Mouse (Mus musculus) bone marrow macrophage, adult 2 months (primary cell): ENCODE data around the gene Cnot2. TPM values are rescaled to one million over a fixed set of nuclear protein-coding genes. Genes with fewer than 3 reads are reported as not detected.
"Not testable (repeated sequence)": the region's sequence is repeated elsewhere in the genome, so short reads cannot be mapped to it uniquely, and the experiment has no call there.

Experiments
- H3K27ac ChIP-seq: 2 replicates; pipeline ENCODE4 v1.5.1; 2012; ENCODE audit warnings: low read depth, low read length; ENCODE audit not compliant: insufficient read depth
- H3K4me1 ChIP-seq: 2 replicates; pipeline ENCODE4 v1.6.1; 2012; ENCODE audit warnings: low read length; ENCODE audit not compliant: control insufficient read depth, insufficient read depth
- H3K4me3 ChIP-seq: 2 replicates; pipeline ENCODE4 v1.5.1; 2012; ENCODE audit warnings: mild to moderate bottlenecking, low read length, moderate library complexity; ENCODE audit not compliant: insufficient read depth
- CTCF ChIP-seq: IDR thresholded peaks from 2 replicates; pipeline ENCODE4 v1.5.1; 2012; ENCODE audit warnings: low read depth, mild to moderate bottlenecking, low read length, moderate library complexity
- POLR2A ChIP-seq: IDR thresholded peaks from 2 replicates; pipeline ENCODE4 v1.6.1; 2012; ENCODE audit warnings: mild to moderate bottlenecking, low read depth, low read length, borderline replicate concordance
- polyA plus RNA-seq: library from polyadenylated mRNA; stranded (reverse); fragments of >200 nt; gene quantifications from 2 replicates; pipeline ENCODE4 v1.2.4, GENCODE M21; 2012; ENCODE audit not compliant: missing spikeins, insufficient read depth, insufficient read length

Gene Cnot2
- polyA plus RNA-seq, 1 experiment, result 50.7 TPM

DNA sequence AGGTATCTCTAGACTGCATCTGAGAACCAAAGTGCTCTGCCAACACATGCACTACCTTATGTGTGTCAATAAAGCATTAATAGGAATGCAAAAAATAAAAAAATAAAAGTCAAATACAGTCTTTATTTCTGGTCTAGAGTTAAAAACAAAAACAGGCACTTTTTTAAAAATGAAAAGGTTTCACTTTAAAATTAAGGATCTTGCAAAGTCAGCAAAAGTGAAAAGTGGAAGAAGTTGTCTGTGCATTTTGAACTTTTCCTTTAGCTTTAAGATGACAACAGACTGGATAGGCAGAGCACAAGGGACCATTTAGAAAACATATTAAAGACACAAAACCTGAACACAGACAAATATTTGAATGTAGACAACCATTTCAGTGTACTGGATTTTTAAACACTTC, 1.8 kb downstream of the Cnot2 start:
- H3K4me1 ChIP-seq, result peaks cover 20% of the 10 kb centered on the region
- TF ChIP-seq POLR2A, result no peak
- no peak for TF ChIP-seq CTCF
- H3K4me3 ChIP-seq, result no peak overlapping the region
- no peak overlapping the region for H3K27ac ChIP-seq

DNA sequence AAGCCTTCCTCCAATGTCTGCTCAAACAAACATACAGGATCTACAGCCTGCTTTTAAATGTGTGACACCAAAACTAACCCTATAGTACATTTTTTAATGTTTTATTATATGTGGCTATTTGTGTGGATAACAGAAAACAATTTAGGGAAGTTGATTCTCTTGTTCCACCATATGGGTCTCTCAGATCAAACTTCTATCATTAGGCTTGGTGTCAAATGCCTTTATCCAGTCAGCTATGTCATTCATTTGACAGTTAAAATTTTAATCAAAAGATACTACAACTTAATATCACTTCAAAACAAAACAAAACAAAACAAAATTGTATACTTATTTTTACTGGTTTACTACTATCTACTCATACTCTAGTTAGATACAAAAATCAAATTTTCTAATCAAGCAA, 2.9 kb downstream of the Cnot2 start:
- no peak for TF ChIP-seq POLR2A
- TF ChIP-seq CTCF, result no peak
- peaks cover 22% of the 10 kb centered on the region for H3K4me1 ChIP-seq
- no peak overlapping the region for H3K4me3 ChIP-seq
- H3K27ac ChIP-seq, result no peak overlapping the region

DNA sequence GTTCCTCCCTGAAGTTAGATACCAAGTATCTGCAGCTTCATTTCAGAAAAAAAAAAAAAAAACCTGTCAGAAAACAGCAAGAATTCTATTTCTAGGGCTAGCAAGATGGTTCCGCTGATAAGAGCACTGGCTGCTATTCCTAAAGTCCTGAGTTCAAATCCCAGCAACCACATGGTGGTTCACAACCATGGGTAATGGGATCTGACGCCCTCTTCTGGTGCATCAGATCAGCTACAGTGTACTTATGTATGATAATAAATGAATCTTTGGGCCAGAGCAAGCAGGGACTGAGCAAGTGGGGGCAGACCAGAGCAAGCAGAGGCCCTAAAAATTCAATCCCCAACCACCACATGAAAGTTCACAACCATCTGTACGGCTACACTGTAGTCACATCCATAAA, 4.1 kb downstream of the Cnot2 start:
- Histone ChIP-seq H3K4me3 (no peak overlapping the region), H3K4me1 (peaks cover 19% of the 10 kb centered on the region), H3K27ac (no peak overlapping the region)
- no peak for TF ChIP-seq POLR2A
- TF ChIP-seq CTCF, result no peak

DNA sequence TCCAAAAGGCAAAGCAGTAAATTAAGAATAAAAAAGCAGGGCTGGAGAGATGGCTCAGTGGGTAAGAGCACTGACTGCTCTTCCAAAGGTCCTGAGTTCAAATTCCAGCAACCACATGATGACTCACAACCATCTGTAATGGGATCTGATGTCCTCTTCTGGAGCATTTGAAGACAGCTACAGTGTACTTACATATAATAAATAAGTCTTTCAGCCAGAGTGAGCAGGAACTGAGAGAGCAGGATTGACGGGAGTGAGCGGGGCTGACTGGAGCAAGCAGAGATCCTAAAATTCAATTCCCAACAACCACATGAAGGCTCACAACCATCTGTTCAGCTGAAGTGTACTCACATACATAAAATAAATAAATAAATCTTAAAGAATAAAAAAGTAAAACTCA, 5.2 kb downstream of the Cnot2 start:
- not testable (repeated sequence) for H3K27ac ChIP-seq

DNA sequence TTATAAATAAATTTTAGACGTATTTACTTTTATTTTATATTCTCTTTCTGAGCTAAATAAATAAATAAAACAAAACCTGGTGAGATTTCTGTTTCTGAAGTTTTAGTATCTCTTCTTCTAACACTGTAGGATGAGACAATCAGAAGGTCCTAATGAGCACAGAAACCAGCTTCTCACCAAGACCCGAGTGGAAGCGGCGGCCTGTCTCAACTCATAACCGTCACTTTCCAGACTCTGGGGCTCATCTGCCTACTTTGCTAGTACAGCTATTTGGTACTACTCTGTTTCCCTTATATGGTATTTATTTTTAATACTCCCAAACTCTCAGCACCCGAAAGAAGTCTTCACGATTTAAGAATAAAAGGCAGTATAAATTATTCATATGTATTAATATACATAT, 10.8 kb downstream of the Cnot2 start:
- Histone ChIP-seq H3K27ac (no peak overlapping the region), H3K4me3 (no peak overlapping the region), H3K4me1 (peaks cover 22% of the 10 kb centered on the region)
- TF ChIP-seq CTCF, result no peak
- no peak for TF ChIP-seq POLR2A

More for the DNA sequence above, 5.2 kb downstream of the Cnot2 start:
- H3K4me1 ChIP-seq, result peaks cover 25% of the 10 kb centered on the region
- not testable (repeated sequence) for H3K4me3 ChIP-seq

DNA sequence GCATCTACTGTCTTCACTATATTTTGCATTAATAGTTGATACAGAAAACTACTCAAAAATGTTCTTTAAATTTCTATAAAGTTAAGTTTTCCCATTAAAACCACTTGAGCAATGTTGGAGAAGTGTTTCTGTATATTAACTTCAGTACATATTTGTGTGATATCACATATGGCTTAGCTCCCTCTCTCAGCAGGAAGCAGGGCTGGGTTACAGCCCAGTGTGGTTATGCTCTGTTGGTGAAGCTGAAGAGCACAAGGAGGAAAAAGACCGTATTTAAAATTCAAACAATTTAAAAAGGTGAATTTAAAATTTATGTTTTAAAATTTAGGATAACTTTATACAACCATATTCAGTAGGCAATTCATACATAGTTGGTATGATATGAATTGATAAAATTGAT, 12.8 kb downstream of the Cnot2 start:
- TF ChIP-seq POLR2A (no peak), CTCF (no peak)
- Histone ChIP-seq H3K27ac (no peak overlapping the region), H3K4me3 (no peak overlapping the region), H3K4me1 (peaks cover 25% of the 10 kb centered on the region)

DNA sequence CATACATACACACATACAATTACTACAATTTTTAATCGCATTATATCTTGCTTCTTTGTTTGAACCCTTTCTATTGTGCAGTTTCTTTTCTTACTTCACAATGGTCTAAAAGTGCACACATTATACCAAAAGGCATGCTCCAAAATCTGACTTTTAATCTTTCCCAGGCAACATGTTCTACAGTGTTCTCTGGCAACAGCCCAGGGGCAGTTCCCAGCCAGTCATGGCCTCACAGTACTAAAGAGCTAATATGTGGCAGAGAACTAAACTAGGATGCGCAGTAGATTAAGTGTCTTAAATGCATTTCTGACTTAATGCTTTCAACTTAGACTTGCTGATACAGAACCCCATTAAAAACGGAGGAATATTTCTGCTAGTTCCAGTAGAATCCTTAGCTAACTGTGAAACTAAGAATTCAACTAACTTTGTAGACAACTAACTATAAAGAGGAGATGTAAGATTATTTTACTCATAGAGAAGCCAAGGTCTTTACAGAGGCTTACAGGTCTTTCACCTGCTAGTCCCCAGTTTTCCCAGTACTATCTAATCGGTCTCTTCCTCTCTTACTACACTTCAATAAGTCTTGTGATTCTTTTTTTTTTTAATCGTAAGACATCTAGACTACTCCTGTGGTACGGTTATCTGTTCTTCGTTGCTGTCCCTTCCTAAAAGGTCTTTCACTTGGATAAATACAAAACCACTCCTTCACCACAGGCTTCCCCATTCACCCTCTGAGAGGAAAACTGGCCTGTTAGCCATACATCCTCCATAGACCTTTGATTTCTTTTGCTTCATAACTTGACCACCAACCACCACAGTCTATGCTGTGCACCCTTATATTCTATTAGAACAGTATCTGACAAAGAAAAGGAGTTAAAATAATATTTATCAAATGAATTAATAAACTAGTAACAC, 13.6 kb downstream of the Cnot2 start:
- Histone ChIP-seq H3K4me3 (no peak overlapping the region), H3K27ac (no peak overlapping the region), H3K4me1 (peaks cover 30% of the 10 kb centered on the region)
- TF ChIP-seq CTCF (no peak), POLR2A (no peak)

DNA sequence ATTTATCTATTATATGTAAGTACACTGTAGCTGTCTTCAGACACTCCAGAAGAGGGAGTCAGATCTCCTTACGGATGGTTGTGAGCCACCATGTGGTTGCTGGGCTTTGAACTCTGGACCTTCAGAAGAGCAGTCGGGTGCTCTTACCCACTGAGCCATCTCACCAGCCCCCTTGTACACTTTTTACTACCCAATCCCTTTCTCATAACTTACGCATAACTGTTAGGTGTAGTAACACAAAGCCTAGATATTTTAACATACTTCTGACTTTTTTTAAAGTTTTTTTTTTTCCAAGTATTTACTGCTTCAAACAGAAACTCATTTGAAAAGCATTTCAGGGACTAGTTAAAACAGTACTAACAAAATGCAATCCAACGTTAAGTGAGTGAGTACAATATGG, 14.8 kb downstream of the Cnot2 start:
- peaks cover 32% of the 10 kb centered on the region for H3K4me1 ChIP-seq
- H3K27ac ChIP-seq, H3K4me3 ChIP-seq: not testable (repeated sequence)

DNA sequence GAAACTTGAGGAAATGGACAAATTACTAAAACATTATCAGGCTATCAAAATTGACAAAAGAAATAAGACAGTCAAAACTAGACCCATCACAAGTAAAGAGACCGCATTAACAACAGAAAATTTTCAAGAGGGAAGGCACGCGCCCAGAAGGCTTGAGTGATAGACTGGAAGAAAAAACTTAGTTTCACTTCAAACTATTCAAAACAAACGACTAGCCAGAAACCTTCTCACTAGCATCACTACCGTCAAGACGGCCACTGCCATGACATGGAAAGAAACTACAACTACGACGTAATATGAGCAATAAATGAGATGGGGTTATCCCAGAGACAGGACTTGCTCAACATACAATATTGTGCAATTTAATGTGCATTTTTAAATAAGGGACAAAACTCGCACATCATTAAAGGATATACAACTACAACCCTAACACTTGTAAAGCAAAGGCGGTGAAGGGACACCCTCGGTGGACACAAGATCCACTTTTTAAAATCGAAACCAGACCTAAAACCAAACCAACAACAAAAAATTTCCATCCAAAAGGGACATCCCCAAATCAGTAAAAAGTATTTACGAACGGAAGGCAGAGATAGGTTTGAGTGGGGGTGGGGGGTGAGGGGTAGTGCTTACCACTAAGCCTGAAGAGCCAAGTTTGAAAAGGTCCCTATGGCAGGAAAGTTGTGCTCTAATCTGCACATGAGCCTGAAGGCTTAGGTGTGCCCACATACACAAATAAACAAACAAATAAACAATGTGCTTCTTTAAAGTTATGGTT, 16.3 kb downstream of the Cnot2 start:
- no peak overlapping the region for H3K4me3 ChIP-seq
- no peak overlapping the region for H3K27ac ChIP-seq
- TF ChIP-seq CTCF, result no peak
- H3K4me1 ChIP-seq, result peaks cover 29% of the 10 kb centered on the region

DNA sequence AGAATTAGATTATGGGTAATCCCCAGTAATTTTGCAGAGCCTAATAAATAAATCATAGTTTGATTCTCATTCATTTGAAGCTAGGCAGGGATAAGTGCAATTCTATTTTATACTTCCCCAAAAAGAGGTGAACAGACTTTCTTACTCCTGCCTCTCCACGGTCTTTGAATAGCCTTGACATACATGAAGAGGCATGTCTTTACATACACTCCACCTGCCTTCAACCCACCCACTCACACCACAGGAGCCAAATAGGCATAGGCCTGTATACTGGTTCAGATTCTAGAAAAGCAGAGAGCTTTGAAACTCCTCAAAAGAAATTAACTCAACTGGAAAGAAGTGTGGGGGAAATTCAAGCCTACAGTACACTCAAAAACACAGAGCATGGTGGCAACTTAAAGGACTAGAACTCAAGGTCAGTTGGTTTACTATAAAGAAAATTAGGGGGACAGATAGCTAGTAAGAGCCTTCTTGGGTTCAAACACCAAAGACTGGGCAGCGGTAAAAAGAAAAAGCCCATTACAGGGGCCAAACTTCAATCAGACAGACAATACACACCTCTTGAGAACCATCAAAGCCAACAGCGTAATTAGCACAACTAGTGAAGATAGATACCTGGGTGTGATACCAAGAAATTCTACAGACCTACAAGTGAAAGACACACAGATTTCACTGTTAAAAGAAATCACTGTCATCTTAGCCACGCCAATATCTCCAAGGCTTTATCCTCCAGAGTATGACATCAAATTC, 18.4 kb downstream of the Cnot2 start:
- TF ChIP-seq CTCF (no peak), POLR2A (no peak)
- Histone ChIP-seq H3K4me3 (no peak overlapping the region), H3K4me1 (peaks cover 27% of the 10 kb centered on the region), H3K27ac (no peak overlapping the region)
